Mouse (Mus musculus) embryonic facial prominence, embryonic 12.5 days (tissue): ENCODE results near the gene Crtc1. TPM values are rescaled to one million over a fixed set of nuclear protein-coding genes. Genes with fewer than 3 reads are reported as not detected.

ENCODE experiments used
- ATAC-seq: fragments of 200-750 bp; cut with Nextera tagmentation; 2 replicates; pipeline ENCODE4 v1.8.0; 2017; ENCODE audit not compliant: insufficient number of reproducible peaks, insufficient read depth, low FRiP score, low TSS enrichment
- H3K27ac ChIP-seq: fragments of 300-500 bp; sonication (generic); 2 replicates; pipeline ENCODE4 v1.5.1; 2016; ENCODE audit warnings: mild to moderate bottlenecking
- H3K27me3 ChIP-seq: fragments of 300-500 bp; sonication (generic); 2 replicates; pipeline ENCODE4 v1.6.1; 2016; ENCODE audit warnings: mild to moderate bottlenecking, moderate library complexity
- H3K36me3 ChIP-seq: fragments of 300-500 bp; sonication (generic); 2 replicates; pipeline ENCODE4 v1.6.1; 2016; ENCODE audit warnings: mild to moderate bottlenecking
- H3K4me1 ChIP-seq: fragments of 300-500 bp; sonication (generic); 2 replicates; pipeline ENCODE4 v1.6.1; 2016
- H3K4me2 ChIP-seq: fragments of 300-500 bp; sonication (generic); replicated peaks from 2 replicates; pipeline ENCODE4 v1.6.1; 2016; ENCODE audit warnings: mild to moderate bottlenecking, moderate library complexity
- H3K4me3 ChIP-seq: fragments of 300-500 bp; sonication (generic); 2 replicates; pipeline ENCODE4 v1.5.1; 2016; ENCODE audit warnings: mild to moderate bottlenecking
- H3K9ac ChIP-seq: fragments of 300-500 bp; sonication (generic); 2 replicates; pipeline ENCODE4 v1.6.1; 2016; ENCODE audit warnings: mild to moderate bottlenecking, moderate library complexity
- H3K9me3 ChIP-seq: fragments of 300-500 bp; sonication (generic); 2 replicates; pipeline ENCODE4 v1.6.1; 2016; ENCODE audit warnings: mild to moderate bottlenecking, moderate library complexity
- WGBS: fragments of 180-500 bp; shearing (Covaris S2); methylation state at CpG from one replicate; pipeline ENCODE4 v1.1.7; 2016; 5-methylcytosine and 5-hydroxymethylcytosine counted together
- polyA plus RNA-seq: library from polyadenylated mRNA; unstranded; fragments of >200 nt; fragmentation: Nextera tagmentation; extraction: Ambion mirVana; gene quantifications from 2 replicates; pipeline ENCODE4 v1.2.1, GENCODE M21; 2016

The Crtc1 gene
- polyA plus RNA-seq, 1 experiment from 2014 or later: 22.1 TPM

DNA sequence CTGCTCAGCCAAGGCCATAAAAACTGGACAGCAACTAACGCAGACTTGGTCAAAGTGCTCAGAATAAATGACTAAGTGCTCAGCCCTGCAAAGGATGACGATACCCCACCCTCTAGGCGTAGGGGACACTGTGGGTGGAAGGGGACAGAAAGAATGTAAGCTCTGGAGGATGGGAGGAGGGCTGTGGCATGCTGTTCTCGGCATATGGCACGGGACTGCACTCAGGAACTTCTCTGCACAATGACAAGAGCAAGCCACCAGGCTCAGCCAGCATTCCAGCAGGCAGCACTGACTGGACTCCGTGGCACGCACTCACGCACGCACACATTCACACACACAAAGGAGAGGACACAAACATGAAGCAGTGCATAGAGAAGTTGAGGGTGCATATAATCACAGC lies 21.2 kb upstream of the Crtc1 start:
- Histone ChIP-seq H3K27me3 (no peaks in the 10 kb centered on the region), H3K4me2 (no peak overlapping the region), H3K9me3 (no peaks in the 10 kb centered on the region), H3K36me3 (0 out of 2 replicates have a peak, but pooled peaks cover under 1% of the 10 kb centered on the region), H3K4me3 (no peak overlapping the region), H3K4me1 (no peaks in the 10 kb centered on the region), H3K9ac (no peak overlapping the region), H3K27ac (no peak overlapping the region)
- WGBS: 82% methylated on average over 9 of the region's 9 CpGs
- no peak for ATAC-seq

DNA sequence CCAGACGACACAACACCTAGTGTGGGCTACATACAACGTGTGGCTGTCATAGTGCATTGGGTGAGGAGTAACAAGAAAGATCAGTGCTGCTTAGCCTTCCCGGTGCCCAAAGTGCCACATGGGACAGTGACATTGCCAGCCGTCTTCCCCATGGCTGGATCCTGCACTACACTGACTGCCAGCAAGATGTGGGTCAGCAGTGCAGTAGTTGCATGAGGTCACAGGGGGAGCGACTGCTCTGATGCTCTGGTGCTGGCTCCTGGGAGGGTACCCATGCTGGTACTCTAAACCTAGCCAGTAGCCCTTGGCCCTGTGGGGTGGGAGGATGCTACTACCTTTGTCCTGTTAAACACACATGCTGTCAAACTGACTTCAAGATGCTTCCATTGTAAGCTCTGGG lies 20.8 kb upstream of the Crtc1 start:
- WGBS: 91% methylated on average over 5 of the region's 5 CpGs
- H3K9me3 ChIP-seq: no peaks in the 10 kb centered on the region
- no peaks in the 10 kb centered on the region for H3K27me3 ChIP-seq
- no peaks in the 10 kb centered on the region for H3K36me3 ChIP-seq
- H3K9ac ChIP-seq: no peak overlapping the region
- no peak overlapping the region for H3K4me2 ChIP-seq
- no peaks in the 10 kb centered on the region for H3K4me1 ChIP-seq
- no peak overlapping the region for H3K27ac ChIP-seq
- H3K4me3 ChIP-seq: no peak overlapping the region
- ATAC-seq: no peak

DNA sequence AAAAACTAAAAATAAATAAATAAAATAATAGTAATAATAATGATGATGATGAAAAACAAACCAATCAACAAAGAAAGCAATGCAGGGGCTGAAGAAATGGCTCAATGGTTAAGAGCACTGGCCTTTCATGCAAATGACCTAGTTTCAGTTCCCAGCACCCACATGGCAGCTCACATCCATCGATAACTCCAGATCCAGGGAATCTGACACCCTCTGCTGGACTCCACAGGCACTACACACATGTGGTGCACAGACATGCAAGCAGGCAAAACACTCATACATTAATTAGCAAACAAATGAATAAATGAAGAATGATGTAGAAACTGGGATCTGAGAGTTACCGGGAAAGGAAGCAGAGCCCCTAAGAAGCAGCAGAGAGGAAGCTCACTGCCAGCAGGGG lies 20.3 kb upstream of the Crtc1 start:
- Histone ChIP-seq H3K4me3 (no peak overlapping the region), H3K27me3 (no peaks in the 10 kb centered on the region), H3K4me1 (no peaks in the 10 kb centered on the region), H3K9me3 (no peaks in the 10 kb centered on the region), H3K9ac (no peak overlapping the region), H3K4me2 (no peak overlapping the region), H3K27ac (no peak overlapping the region), H3K36me3 (no peaks in the 10 kb centered on the region)
- WGBS: 96% methylated on average over 2 of the region's 2 CpGs
- ATAC-seq: no peak

DNA sequence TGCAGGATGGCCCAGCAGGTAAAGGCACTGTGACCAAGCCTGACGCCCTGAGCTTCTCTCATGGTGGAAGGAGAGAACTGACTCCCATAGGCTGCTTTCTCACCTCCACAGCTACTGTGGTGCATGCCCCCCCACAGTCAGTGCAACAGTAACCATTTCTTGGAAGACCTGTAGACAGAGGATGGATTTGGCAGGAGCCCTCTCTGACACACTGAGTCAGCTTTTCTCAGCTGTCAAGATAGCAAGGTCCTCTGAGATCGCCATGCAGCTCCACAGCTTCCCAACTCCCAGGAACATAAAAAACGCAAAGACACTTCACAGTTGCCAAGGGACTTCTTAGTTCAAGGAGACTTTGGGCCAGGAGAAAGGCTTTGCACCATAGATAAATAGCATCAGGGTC lies 19.1 kb upstream of the Crtc1 start:
- no peak for ATAC-seq
- Histone ChIP-seq H3K27ac (no peak overlapping the region), H3K27me3 (no peaks in the 10 kb centered on the region), H3K9ac (no peak overlapping the region), H3K9me3 (no peaks in the 10 kb centered on the region), H3K4me3 (no peak overlapping the region), H3K4me2 (no peak overlapping the region), H3K4me1 (0 out of 2 replicates have a peak, but pooled peaks cover 4% of the 10 kb centered on the region), H3K36me3 (no peaks in the 10 kb centered on the region)
- WGBS: 88% methylated on average over 3 of the region's 3 CpGs

DNA sequence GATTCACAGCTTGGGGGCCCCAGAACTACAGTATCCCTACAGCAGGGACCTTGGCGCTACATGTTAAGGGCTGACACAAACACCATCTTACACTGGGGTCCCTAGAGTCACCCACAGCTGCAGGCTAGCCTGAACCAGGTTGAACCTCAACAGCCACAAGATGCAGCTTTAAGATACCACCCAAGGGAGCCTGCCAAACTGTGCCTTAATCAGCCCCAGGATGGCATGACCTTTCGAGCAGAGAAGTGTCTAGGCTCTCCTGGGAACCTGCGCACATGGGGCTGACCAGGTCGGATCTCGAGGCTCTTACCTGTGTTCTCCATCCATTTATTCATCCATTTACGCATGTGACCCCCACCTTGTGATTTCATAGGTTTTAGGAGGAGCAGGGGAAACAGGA lies 18.5 kb upstream of the Crtc1 start:
- no peak for ATAC-seq
- Histone ChIP-seq H3K27ac (no peak overlapping the region), H3K4me3 (no peak overlapping the region), H3K4me1 (0 out of 2 replicates have a peak, but pooled peaks cover 4% of the 10 kb centered on the region), H3K36me3 (no peaks in the 10 kb centered on the region), H3K4me2 (no peak overlapping the region), H3K27me3 (0 out of 2 replicates have a peak, but pooled peaks cover 1% of the 10 kb centered on the region), H3K9ac (no peak overlapping the region), H3K9me3 (no peaks in the 10 kb centered on the region)
- WGBS: 87% methylated on average over 6 of the region's 6 CpGs

DNA sequence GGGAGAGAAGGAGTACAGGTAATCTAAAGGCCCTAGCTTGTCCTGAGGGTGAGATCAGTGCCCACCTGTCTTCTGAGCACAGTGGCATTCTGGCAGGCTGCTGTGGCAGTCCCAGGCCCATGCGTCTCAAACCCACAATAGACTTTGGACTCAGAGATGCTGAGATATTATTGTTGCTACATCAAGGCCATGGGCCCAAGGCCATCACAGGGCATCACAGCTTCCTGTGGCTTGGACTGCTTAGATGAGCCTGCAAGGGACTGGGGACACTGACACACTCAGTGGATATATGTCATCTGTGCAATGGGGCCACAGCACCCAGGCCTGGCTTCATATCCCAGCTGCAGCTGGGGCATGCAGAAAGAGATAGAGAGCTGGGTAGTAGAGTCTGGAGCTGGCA lies 17.6 kb upstream of the Crtc1 start:
- H3K27me3 ChIP-seq: 0 out of 2 replicates have a peak, but pooled peaks cover 3% of the 10 kb centered on the region
- WGBS: 97% methylated on average over 1 of the region's 1 CpGs
- peaks cover 7% of the 10 kb centered on the region for H3K36me3 ChIP-seq
- H3K9ac ChIP-seq: no peak overlapping the region
- no peaks in the 10 kb centered on the region for H3K9me3 ChIP-seq
- no peak overlapping the region for H3K4me3 ChIP-seq
- no peak overlapping the region for H3K27ac ChIP-seq
- no peak overlapping the region for H3K4me2 ChIP-seq
- ATAC-seq: no peak
- H3K4me1 ChIP-seq: 0 out of 2 replicates have a peak, but pooled peaks cover 4% of the 10 kb centered on the region

DNA sequence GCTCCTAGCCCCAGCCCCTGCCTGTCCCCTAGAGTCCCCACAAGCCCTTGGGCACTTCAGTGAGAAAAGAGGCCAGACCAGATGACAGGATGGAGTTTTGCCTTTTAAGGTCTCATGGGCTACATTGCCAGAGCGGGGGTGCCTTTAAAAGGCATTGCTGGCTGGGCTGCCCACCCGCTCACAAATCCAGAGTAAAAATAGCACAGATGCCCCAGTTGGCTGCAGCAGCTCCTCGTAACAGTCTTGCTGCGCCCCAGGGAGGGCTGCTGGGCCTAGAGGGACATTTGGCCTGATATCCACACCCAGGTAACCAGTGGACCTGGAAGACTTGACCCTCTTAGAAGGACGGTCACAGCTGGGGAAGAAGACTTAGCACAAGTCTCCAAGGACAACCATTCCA lies 14.5 kb upstream of the Crtc1 start:
- Histone ChIP-seq H3K36me3 (peaks cover 29% of the 10 kb centered on the region), H3K27me3 (0 out of 2 replicates have a peak, but pooled peaks cover 3% of the 10 kb centered on the region), H3K4me1 (peaks cover 21% of the 10 kb centered on the region), H3K9ac (no peak overlapping the region), H3K27ac (no peak overlapping the region), H3K4me2 (no peak overlapping the region), H3K9me3 (no peaks in the 10 kb centered on the region), H3K4me3 (no peak overlapping the region)
- 88% methylated on average over 5 of the region's 5 CpGs for WGBS
- no peak for ATAC-seq

DNA sequence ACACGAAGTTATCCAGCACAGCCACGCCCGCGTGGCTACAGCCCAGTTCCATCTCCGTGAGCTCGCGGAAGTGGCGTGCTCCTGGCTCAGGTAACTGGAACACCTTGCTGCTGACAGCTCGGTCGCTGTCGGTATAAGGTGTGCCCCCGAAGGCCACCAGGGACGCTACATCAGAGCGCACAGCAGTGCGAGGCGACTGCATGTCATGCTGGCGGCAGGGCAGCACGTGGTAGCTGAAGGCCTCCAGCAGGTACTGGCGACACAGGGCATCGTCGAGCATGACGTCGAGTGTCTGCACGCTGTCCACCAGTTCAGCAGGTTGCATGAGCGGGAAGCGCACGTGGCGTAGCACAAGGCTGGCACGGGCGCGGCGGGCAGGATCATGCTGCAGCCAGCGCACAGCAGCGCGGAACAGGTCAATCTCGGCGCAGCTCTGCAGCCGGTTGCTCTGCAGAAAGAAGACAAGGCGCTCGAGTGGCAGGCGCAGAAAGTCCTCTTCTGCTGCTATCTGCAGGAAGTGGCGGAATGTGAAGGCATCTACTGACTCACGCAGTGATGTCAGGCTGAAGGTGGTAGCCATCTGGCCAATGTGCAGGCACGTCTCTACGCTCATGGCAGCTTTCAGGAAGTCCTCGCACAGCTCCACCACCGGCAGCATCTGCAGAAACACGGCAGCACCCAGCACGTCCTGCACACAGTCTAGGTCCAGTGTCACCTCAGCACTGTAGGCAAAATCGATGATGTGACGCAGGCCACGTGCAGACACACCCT lies 13.0 kb upstream of the Crtc1 start:
- Histone ChIP-seq H3K36me3 (peaks cover 29% of the 10 kb centered on the region), H3K4me1 (peaks cover 25% of the 10 kb centered on the region), H3K4me3 (no peak overlapping the region), H3K4me2 (no peak overlapping the region), H3K9ac (no peak overlapping the region), H3K9me3 (no peaks in the 10 kb centered on the region), H3K27me3 (0 out of 2 replicates have a peak, but pooled peaks cover 3% of the 10 kb centered on the region), H3K27ac (no peak overlapping the region; the same call in 1 of the 2 replicates)
- 67% methylated on average over 52 of the region's 52 CpGs for WGBS
- no peak for ATAC-seq

DNA sequence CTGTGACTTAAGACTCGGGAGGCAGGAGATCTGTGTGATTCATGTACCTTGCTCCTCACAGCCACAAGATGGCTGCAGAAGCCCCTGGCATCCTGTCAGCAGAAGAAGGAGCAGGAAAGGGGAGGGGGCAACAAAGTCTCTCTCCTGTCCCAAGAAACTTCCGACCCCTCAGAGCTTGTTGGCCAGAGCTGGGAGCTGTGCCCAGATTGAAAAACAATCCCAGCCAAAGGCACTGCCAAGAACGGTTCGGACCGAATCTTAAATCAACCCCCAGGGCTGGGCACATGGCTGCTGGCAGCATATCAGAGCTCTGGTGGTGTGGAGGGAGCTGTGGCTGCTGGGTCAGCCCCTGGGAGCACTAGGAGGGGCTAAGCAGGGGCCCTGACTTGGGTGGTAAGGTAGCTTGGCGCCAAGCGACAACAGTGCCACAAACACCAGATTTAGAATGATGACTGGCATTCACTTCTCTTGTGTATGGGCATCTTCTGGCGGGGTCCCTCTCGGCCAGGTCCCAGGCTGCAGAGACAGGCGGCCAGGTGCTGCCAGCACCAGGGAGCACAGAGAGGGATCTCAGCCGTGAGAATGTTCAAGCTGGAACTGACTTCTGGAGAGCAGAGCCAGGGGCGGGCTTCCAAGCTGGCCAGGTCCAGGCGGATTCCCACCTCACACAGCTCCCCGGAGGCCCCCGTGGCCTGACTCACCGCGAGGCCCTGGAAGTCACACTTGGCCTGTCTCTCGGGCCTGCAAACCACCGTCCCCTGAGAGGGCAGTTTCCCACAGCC lies 8.5 kb upstream of the Crtc1 start:
- Histone ChIP-seq H3K9me3 (no peaks in the 10 kb centered on the region), H3K4me2 (no peak overlapping the region), H3K36me3 (peaks cover 29% of the 10 kb centered on the region), H3K9ac (no peak overlapping the region), H3K4me1 (peaks cover 21% of the 10 kb centered on the region), H3K4me3 (no peak overlapping the region), H3K27me3 (0 out of 2 replicates have a peak, but pooled peaks cover 1% of the 10 kb centered on the region), H3K27ac (peak overlapping the region; percentile 47; the same call in 1 of the 2 replicates)
- WGBS: 68% methylated on average over 19 of the region's 19 CpGs
- ATAC-seq: no peak

DNA sequence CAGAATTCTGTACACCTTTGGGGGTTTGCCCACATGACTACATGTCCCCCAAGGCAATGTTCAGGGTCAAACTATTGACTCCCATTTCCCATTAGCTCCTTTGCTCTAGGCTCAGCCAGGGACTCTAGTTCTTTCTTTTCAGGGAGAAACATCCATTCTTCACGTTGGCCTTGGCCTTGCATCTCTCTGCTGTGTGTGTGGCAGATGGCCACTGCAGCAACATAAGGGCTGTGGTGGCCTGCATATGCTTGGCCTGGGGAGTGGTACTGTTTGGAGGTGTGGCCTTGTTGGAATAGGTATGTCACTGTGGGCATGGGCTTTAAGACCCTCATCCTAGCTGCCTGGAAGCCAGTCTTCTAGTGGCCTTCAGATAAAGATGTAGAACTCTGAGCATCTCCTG lies 6.6 kb upstream of the Crtc1 start:
- ATAC-seq: no peak
- 73% methylated on average over 1 of the region's 1 CpGs for WGBS

DNA sequence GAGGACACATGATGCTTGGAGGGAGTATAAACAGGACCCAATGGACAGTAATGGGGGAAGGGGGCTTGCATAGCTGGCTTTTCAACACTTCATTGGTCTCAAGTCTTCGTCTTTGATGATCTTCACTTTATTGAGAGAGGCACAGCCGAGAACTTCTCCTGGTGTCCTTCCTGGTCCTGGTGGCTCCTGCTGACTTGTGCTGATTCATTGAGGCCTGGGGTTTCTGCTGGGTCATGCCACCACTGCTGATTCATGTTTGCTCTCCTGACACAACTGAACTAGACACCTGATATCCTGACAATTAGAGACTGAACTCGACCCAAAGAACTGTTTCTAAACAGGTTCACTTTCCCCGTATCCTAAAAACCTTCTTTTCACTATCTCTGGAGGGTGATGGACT lies 3.9 kb upstream of the Crtc1 start:
- Histone ChIP-seq H3K4me2 (no peak overlapping the region), H3K36me3 (no peaks in the 10 kb centered on the region), H3K9ac (no peak overlapping the region), H3K4me3 (no peak overlapping the region), H3K27me3 (no peaks in the 10 kb centered on the region), H3K4me1 (peaks cover 11% of the 10 kb centered on the region), H3K27ac (no peak overlapping the region), H3K9me3 (no peaks in the 10 kb centered on the region)
- ATAC-seq: no peak
- WGBS: 75% methylated on average over 4 of the region's 4 CpGs

More for the DNA sequence above, 6.6 kb upstream of the Crtc1 start:
- Histone ChIP-seq H3K9ac (no peak overlapping the region), H3K4me2 (no peak overlapping the region), H3K36me3 (peaks cover 12% of the 10 kb centered on the region), H3K9me3 (no peaks in the 10 kb centered on the region), H3K27ac (no peak overlapping the region), H3K4me3 (no peak overlapping the region), H3K4me1 (peaks cover 21% of the 10 kb centered on the region), H3K27me3 (no peaks in the 10 kb centered on the region)

DNA sequence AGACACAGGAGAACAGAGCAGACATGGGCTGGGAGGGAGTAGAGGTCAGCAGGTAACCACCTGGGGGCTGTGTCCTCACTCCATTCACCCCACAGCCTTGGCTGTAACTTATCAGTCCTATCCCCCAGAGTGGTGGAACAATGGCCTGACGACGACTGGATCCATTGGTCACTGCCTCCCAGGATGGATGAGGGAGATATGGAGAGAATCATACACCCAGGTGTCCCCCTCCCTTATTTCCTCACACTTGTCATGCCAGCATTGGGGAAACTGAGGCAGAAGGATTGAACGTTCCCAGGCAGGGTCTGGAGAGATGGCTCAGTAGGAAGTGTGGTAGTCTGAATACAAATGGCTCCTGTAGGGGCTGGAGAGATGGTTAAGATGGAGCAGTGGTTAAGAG lies 2.2 kb upstream of the Crtc1 start:
- Histone ChIP-seq H3K9me3 (no peaks in the 10 kb centered on the region), H3K4me1 (peaks cover 18% of the 10 kb centered on the region), H3K4me3 (no peak overlapping the region), H3K27me3 (no peaks in the 10 kb centered on the region), H3K9ac (no peak overlapping the region), H3K4me2 (no peak overlapping the region), H3K36me3 (no peaks in the 10 kb centered on the region), H3K27ac (no peak overlapping the region)
- 59% methylated on average over 3 of the region's 3 CpGs for WGBS
- ATAC-seq: no peak
